Mouse (Mus musculus): Measurements from ENCODE around the gene Jam2. TPM values are rescaled to one million over a fixed set of nuclear protein-coding genes. Genes with fewer than 3 reads are reported as not detected.
A peak's percentile ranks its signal among the peaks of the same experiment; 100 is the strongest.

Gene Jam2
- total RNA-seq, 2 experiments from 2014 or later: 32.2 to 33.9 TPM

DNA sequence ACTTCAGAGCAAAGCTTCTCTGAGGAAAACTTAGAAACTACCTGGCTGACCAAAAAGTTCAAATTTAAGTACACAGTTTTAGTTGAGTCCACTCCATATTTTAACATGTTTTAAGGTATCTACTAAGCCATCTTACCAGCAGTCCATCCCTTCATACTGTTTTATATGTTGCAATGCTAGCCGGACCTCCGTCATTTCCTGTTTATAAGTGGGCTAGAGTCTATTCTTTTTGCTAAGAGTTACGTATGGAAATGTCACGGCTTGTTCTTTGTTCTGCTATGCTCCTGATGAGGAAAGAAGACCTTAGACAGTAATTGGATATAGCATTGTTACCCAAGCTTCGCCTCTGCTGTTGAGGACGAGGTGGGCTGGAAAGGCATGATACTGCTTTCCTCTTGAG, 79.6 kb downstream of the Jam2 start:
- DNase-seq: no peak

DNA sequence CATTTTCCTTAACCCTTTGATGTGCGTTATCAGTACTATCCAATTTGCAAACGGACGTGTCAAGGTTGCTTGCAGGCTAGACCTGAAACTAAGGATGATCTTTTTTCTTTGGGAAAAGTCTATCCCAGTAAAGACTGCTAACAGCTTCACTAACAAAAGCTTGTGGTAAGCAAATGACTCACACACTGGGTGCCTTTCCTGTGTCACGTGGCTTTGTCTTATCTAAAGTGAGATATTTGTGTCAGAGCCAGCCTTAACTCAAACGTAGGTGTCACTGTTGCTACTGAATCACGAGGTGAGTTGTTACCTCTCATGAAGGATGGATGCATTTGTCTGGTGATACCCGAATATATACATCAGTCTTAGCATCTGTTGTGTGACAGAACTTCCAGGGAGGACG, 90.7 kb downstream of the Jam2 start:
- no peak for DNase-seq

DNA sequence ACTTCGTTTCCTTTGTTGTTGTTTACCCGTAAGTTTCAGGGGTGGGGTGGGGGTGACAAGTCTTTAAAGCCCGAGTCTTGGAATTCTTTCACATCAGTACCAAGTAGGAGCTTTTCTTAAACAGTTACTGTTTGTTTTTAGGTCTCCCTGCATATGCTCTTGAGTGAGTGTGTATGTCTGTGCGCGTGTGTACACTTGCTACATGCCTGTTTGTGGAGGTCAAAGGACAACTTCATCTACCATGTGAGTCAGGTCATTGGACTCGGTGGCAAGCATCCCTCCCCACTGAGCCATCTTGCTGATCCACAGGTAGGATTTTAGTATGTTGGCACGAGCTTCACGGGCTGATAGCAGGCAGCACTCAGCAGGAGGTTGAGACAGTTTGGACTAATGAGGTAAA, 99.9 kb downstream of the Jam2 start:
- no peak for DNase-seq

DNA sequence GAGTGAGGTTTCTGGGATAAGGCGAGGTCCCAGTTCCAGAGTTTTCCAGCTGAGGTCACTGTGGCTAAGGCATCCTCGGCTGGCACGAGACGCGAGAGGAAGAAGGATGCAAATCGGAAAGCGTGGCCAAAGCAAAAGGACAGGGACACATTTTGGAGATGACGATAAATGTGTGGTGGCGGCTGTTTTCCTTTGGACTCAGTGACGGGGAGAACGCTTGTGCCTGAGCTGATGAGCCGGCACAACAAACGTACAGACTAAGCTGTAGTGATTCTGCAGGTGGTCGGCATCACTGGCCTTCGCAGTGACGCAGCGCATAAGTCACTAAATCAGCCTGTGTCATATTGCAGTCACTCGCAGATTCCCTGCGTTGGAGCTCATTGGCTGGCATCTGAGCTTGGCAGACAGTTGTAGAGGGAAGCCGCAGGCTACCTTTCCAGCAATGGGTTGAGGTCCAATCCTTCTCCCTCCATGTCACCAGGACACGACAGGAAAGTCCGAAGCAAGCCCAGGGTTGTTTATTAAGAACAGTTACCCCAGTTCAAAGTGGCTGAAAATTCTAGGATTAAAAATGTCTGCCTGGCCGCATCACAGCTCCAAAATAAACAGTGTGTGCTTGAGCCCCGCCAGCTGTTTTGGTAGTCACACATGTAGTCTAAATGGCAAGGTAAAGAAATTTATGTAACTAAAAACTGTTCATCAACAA, 101.2 kb downstream of the Jam2 start:
- DNase-seq: peak; percentile 16

Other genes starting within 250 kb of the Jam2 start
- 10 to 100 TPM; 31.7 to 32.2 TPM for gene Mrpl39, start 38.4 kb upstream of the Jam2 start, total RNA-seq (2021)
- 10 to 100 TPM; 50.8 to 51.1 TPM for gene Gabpa, start 60.8 kb downstream of the Jam2 start, total RNA-seq (2021)
- 1,000 to 10,000 TPM; 1,262 to 1,293 TPM for gene Atp5j, start 61.5 kb downstream of the Jam2 start, total RNA-seq (2021)